Mouse (Mus musculus) heart, embryonic 11.5 days (tissue): Measurements from ENCODE around the gene Stac2. TPM values are rescaled to one million over a fixed set of nuclear protein-coding genes. Genes with fewer than 3 reads are reported as not detected.

Experiments
- ATAC-seq: fragments of 200-750 bp; cut with Nextera tagmentation; replicated peaks from 2 replicates; pipeline ENCODE4 v1.8.0; 2017; ENCODE audit warnings: moderate library complexity; ENCODE audit not compliant: insufficient number of reproducible peaks, low FRiP score, low TSS enrichment
- H3K27ac ChIP-seq: fragments of 300-500 bp; sonication (generic); 2 replicates; pipeline ENCODE4 v1.5.1; 2014; ENCODE audit warnings: mild to moderate bottlenecking, low read depth, low read length
- H3K27me3 ChIP-seq: fragments of 300-500 bp; sonication (generic); 2 replicates; pipeline ENCODE4 v1.6.1; 2014; ENCODE audit warnings: mild to moderate bottlenecking, low read length, mixed read lengths; ENCODE audit not compliant: control insufficient read depth, insufficient read depth
- H3K36me3 ChIP-seq: fragments of 300-500 bp; sonication (generic); 2 replicates; pipeline ENCODE4 v1.6.1; 2014; ENCODE audit warnings: mild to moderate bottlenecking, low read length, moderate library complexity, mixed read lengths; ENCODE audit not compliant: control insufficient read depth, insufficient read depth
- H3K4me1 ChIP-seq: fragments of 300-500 bp; sonication (generic); 2 replicates; pipeline ENCODE4 v1.6.1; 2014; ENCODE audit warnings: low read length; ENCODE audit not compliant: control insufficient read depth, insufficient read depth
- H3K4me2 ChIP-seq: fragments of 300-500 bp; sonication (generic); 2 replicates; pipeline ENCODE4 v1.6.1; 2014; ENCODE audit warnings: mild to moderate bottlenecking, moderate library complexity
- H3K4me3 ChIP-seq: fragments of 300-500 bp; sonication (generic); 2 replicates; pipeline ENCODE4 v1.5.1; 2014; ENCODE audit warnings: low read depth, low read length
- H3K9ac ChIP-seq: fragments of 300-500 bp; sonication (generic); 2 replicates; pipeline ENCODE4 v1.6.1; 2014; ENCODE audit warnings: mild to moderate bottlenecking, low read depth, low read length, moderate library complexity
- H3K9me3 ChIP-seq: fragments of 300-500 bp; sonication (generic); replicated peaks from 2 replicates; pipeline ENCODE4 v1.6.1; 2016; ENCODE audit warnings: low read length; ENCODE audit not compliant: control insufficient read depth
- WGBS: fragments of 180-500 bp; shearing (Covaris S2); extraction: QIAGEN DNeasy Blood & Tissue Kit; methylation state at CpG from one replicate; pipeline ENCODE4 v1.1.7; 2014; ENCODE audit not compliant: insufficient replicate concordance; 5-methylcytosine and 5-hydroxymethylcytosine counted together
- polyA plus RNA-seq: library from polyadenylated mRNA; unstranded; fragments of >200 nt; fragmentation: Nextera tagmentation; extraction: Ambion mirVana; gene quantifications from 2 replicates; pipeline ENCODE4 v1.2.1, GENCODE M21; 2014

Gene Stac2
- polyA plus RNA-seq, 1 experiment from 2014 or later, result 0.26 TPM

GRCm38 (mm10) chr11:98059662-98060061 lies 6.4 kb upstream of the Stac2 start:
- no peak for ATAC-seq
- Histone ChIP-seq H3K9me3 (no peaks in the 10 kb centered on the region), H3K4me3 (no peak overlapping the region), H3K4me1 (peaks cover 3% of the 10 kb centered on the region; the same call in 1 of the 2 replicates), H3K27me3 (0 out of 2 replicates have a peak, but pooled peaks cover 6% of the 10 kb centered on the region), H3K36me3 (no peaks in the 10 kb centered on the region), H3K4me2 (no peak overlapping the region), H3K9ac (no peak overlapping the region), H3K27ac (no peak overlapping the region)
- WGBS, result 75% methylated on average over 7 of the region's 7 CpGs

- Histone ChIP-seq H3K9me3 (no peaks in the 10 kb centered on the region), H3K27ac (no peak overlapping the region), H3K4me1 (peaks cover 6% of the 10 kb centered on the region; the same call in 1 of the 2 replicates), H3K9ac (no peak overlapping the region), H3K36me3 (no peaks in the 10 kb centered on the region), H3K4me2 (peak overlapping the region; percentile 49), H3K4me3 (no peak overlapping the region), H3K27me3 (peaks cover 20% of the 10 kb centered on the region)
- 78% methylated on average over 5 of the region's 5 CpGs for WGBS
- no peak for ATAC-seq
Observed at GRCm38 (mm10) chr11:98057998-98058397, 4.7 kb upstream of the Stac2 start.

DNA sequence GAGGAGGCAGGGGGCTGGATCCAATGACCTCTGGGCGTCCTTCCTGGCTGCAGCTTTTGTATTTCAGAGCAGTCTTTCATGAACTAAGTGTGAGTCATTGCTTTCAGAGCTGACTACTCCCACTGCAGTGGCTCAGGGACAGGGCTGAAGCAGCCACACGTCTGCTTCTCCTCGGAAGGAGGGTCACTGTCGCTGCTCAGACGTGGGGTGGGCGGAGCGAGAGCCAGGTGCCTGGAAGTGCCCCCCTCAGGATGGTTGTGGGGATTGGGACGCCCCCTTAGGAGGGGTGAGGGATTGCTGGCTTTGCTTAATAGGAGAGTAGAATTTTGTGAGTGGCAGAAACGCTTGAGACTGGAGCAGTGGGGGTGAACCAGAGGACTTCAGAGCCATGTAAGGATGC lies 4.2 kb upstream of the Stac2 start:
- H3K4me1 ChIP-seq, result peaks cover 11% of the 10 kb centered on the region
- H3K9ac ChIP-seq, result no peak overlapping the region; the same call in 1 of the 2 replicates
- no peak for ATAC-seq
- no peaks in the 10 kb centered on the region for H3K9me3 ChIP-seq
- no peak overlapping the region for H3K4me3 ChIP-seq
- H3K27me3 ChIP-seq, result peaks cover 25% of the 10 kb centered on the region
- no peaks in the 10 kb centered on the region for H3K36me3 ChIP-seq
- WGBS, result 17% methylated on average over 9 of the region's 9 CpGs
- H3K27ac ChIP-seq, result no peak overlapping the region
- H3K4me2 ChIP-seq, result peak overlapping the region; percentile 49

DNA sequence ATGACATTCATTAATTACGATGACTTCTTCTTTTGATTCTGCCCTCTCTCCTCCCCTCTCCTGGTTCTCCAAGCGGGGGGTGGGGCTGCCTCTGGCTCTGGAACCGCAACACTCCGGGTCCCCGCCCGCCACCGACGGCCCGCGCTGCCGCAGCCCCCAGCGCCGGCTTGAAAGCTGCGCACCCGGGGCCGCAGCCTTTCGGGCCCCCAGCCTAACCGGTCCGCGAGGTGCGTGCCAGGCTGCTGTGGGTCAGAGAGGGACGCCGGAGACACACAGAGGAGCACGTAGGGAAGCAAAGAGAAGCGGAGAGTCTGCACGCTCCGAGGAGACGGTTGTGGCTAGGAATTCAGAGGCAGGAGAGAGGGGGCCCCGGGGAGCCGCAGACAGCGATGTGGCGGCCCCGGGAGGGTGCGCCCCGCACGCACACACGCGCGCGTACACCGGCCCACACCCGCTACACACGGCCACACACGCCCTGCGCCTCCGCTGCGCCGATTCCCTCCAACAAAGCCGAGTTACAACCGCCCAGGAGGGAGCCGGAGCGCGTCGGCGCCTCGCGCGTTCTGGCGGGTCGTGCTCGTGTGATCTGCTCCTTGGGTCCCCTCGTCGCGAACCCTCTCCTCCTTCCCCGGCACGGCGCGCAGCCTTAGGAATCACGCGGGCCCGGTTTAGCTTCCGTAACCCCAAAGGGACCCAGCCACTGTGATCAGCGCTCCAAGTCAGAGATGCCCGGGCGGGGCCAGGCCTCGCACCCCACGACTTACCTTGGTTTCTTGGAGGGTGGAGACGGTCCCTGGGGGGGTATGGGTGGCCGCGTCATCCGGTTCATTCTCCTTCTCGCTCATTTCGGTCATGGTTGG lies 903 bp downstream of the Stac2 start:
- H3K9me3 ChIP-seq, result no peaks in the 10 kb centered on the region
- 1% methylated on average over 83 of the region's 83 CpGs for WGBS
- peak overlapping the region; percentile 69 for H3K9ac ChIP-seq
- ATAC-seq, result no peak
- H3K36me3 ChIP-seq, result no peaks in the 10 kb centered on the region
- H3K4me1 ChIP-seq, result peaks cover 28% of the 10 kb centered on the region
- peak overlapping the region; percentile 51 for H3K4me3 ChIP-seq
- peaks cover 64% of the 10 kb centered on the region for H3K27me3 ChIP-seq
- no peak overlapping the region for H3K27ac ChIP-seq
- peak overlapping the region; percentile 80 for H3K4me2 ChIP-seq

- WGBS, result 6% methylated on average over 12 of the region's 12 CpGs
- peaks cover 65% of the 10 kb centered on the region for H3K27me3 ChIP-seq
Observed at GRCm38 (mm10) chr11:98051611-98052128, 1.6 kb downstream of the Stac2 start.

DNA sequence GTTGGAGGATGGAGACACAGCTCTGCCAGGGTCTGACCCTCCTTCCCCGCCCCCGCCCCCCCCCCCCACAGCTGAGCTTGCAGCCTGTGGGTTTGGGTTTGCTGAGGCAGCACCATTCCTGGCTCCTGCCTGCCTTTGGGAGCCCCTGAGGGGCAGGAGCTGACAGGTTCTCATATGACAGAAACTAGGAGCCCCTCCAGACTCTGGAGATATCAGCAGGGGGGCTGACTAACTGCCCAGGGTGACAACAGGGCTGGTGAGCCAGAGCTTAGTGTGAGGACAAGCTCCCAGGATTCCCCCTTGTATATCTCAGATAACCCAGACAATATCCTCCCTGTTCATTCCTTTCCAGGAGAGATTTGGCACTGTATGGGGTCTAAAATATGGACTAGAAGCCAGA lies 2.3 kb downstream of the Stac2 start:
- Histone ChIP-seq H3K27me3 (peaks cover 65% of the 10 kb centered on the region), H3K4me3 (no peak overlapping the region), H3K4me2 (no peak overlapping the region; the same call in 1 of the 2 replicates), H3K36me3 (no peaks in the 10 kb centered on the region), H3K9me3 (no peaks in the 10 kb centered on the region), H3K4me1 (peaks cover 30% of the 10 kb centered on the region), H3K27ac (no peak overlapping the region), H3K9ac (no peak overlapping the region)
- no peak for ATAC-seq
- WGBS, result no CpG with 5 or more reads among the region's 2 CpGs

More at GRCm38 (mm10) chr11:98051611-98052128, 1.6 kb downstream of the Stac2 start:
- Histone ChIP-seq H3K4me3 (peak overlapping the region; percentile 51), H3K36me3 (no peaks in the 10 kb centered on the region), H3K27ac (no peak overlapping the region), H3K9me3 (no peaks in the 10 kb centered on the region), H3K4me1 (peaks cover 28% of the 10 kb centered on the region), H3K4me2 (peak overlapping the region; percentile 80), H3K9ac (no peak overlapping the region)
- ATAC-seq, result no peak

DNA sequence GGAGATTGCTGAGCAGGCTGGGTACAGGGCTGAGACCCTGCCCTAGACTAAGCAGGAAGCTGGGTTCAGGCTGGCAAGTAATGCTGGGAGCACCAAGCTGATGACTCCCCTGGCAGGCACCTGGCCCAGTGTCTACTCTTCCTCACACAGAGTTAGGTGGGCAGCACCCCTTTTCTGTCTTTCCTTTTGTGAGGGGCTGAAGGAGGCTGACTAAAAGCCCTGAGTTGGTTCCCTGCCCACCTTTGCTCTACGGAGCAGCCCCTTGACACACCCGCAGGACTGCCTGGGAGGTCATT lies 2.8 kb downstream of the Stac2 start:
- Histone ChIP-seq H3K9me3 (no peaks in the 10 kb centered on the region), H3K4me1 (peaks cover 30% of the 10 kb centered on the region), H3K4me3 (no peak overlapping the region), H3K36me3 (no peaks in the 10 kb centered on the region), H3K9ac (no peak overlapping the region), H3K27ac (no peak overlapping the region), H3K4me2 (no peak overlapping the region), H3K27me3 (peaks cover 62% of the 10 kb centered on the region)
- WGBS, result 11% methylated on average over 2 of the region's 2 CpGs
- no peak for ATAC-seq

DNA sequence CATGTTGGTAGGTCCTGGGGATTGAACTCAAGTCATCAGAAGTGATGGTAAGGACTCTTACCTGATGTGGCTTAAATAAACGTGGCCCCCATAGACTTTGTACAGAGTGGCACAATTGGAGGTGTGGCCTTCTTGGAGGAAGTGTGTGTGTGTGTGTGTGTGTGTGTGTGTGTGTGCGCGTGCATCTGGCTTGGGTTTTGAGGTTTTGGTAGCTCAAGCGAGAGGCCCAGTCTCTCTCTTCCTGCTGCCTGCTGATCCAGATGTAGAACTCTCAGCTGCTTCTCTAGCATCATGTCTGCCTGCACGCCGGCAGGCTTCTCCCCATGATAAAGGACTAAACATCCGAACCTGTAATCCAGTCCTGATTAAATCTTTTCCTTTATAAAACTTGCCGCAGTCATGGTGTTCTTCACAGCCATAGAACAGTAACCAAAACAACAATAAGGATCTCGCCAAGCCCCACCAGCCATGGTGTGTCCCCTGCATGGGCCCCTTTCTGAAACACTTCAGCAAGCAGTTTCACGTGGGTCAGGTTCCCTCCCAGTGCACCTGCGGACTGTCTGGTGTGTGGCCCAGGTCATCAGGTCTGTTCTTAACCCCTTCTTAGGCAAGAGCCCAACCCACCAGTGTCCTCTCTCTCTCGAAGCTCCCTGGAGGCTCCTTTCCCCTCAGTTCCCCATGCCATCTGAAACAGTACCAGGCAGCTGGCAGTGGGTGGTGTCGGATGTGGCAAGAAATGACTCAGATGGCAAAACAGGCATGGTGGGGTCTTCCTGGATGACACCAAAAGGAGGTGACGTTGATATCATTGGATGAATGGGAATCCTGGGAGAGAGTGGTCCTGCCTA lies 3.4 kb downstream of the Stac2 start:
- H3K27ac ChIP-seq, result no peak overlapping the region
- no peaks in the 10 kb centered on the region for H3K36me3 ChIP-seq
- peaks cover 30% of the 10 kb centered on the region for H3K4me1 ChIP-seq
- no peak overlapping the region for H3K4me3 ChIP-seq
- no peaks in the 10 kb centered on the region for H3K9me3 ChIP-seq
- no peak for ATAC-seq
- WGBS, result 70% methylated on average over 14 of the region's 14 CpGs
- no peak overlapping the region for H3K4me2 ChIP-seq
- peaks cover 59% of the 10 kb centered on the region for H3K27me3 ChIP-seq
- no peak overlapping the region for H3K9ac ChIP-seq
